Mouse (Mus musculus): Measurements from ENCODE around the gene Dcst1.
A peak's percentile ranks its signal among the peaks of the same experiment; 100 is the strongest.

The Dcst1 gene

GRCm38 (mm10) chr3:89365153-89365485, at the start of gene Dcst1:
Gene Dcst1, minus strand, starts transcription at chr3:89365253.
- no peak for DNase-seq

GRCm38 (mm10) chr3:89411490-89412393, 46.7 kb upstream of the Dcst1 start, which contains the start of gene Flad1:
Gene Flad1, minus strand, starts transcription at chr3:89411870.
- DNase-seq = peak; percentile 100

- DNase-seq = no peak
These were observed 45.8 kb upstream of the Dcst1 start for GRCm38 (mm10) chr3:89410864-89411263.

GRCm38 (mm10) chr3:89409701-89410100, 44.6 kb upstream of the Dcst1 start:
- DNase-seq = no peak

- no peak for DNase-seq
These were observed 43.4 kb upstream of the Dcst1 start for GRCm38 (mm10) chr3:89408448-89408847.

- DNase-seq = no peak
These were observed 41.8 kb upstream of the Dcst1 start for GRCm38 (mm10) chr3:89406887-89407286.

GRCm38 (mm10) chr3:89402693-89403092, 37.6 kb upstream of the Dcst1 start, which contains the start of gene Lenep:
Gene Lenep, minus strand, starts transcription at chr3:89402793.
- DNase-seq = no peak

- DNase-seq = no peak
These were observed 36.3 kb upstream of the Dcst1 start for GRCm38 (mm10) chr3:89401329-89401728.

GRCm38 (mm10) chr3:89396654-89397005, 31.6 kb upstream of the Dcst1 start:
- DNase-seq = no peak

- peak; percentile 80 for DNase-seq
These were observed 31.0 kb upstream of the Dcst1 start for GRCm38 (mm10) chr3:89395806-89396653.

GRCm38 (mm10) chr3:89395419-89395805, 30.4 kb upstream of the Dcst1 start:
- no peak for DNase-seq

- DNase-seq = peak; percentile 93
These were observed 29.8 kb upstream of the Dcst1 start for GRCm38 (mm10) chr3:89394894-89395256.

GRCm38 (mm10) chr3:89394006-89394893, 29.2 kb upstream of the Dcst1 start, which contains the start of gene Zbtb7b:
Gene Zbtb7b, minus strand, starts transcription at chr3:89394776.
- DNase-seq = peak; percentile 93

- peak; percentile 99 for DNase-seq
These were observed 28.6 kb upstream of the Dcst1 start for GRCm38 (mm10) chr3:89393605-89394004.

- peak; percentile 70 for DNase-seq
These were observed 27.8 kb upstream of the Dcst1 start for GRCm38 (mm10) chr3:89392871-89393311.

- DNase-seq = peak; percentile 85
These were observed 26.8 kb upstream of the Dcst1 start for GRCm38 (mm10) chr3:89391663-89392511.

GRCm38 (mm10) chr3:89390699-89391662, 25.9 kb upstream of the Dcst1 start:
- peak; percentile 40 for DNase-seq

- DNase-seq = peak; percentile 47
These were observed 25.1 kb upstream of the Dcst1 start for GRCm38 (mm10) chr3:89390111-89390515.

GRCm38 (mm10) chr3:89388901-89389740, 24.1 kb upstream of the Dcst1 start:
- peak; percentile 42 for DNase-seq
